ENCODE assay signal across 23 mouse cellular contexts in genomic region chr14:10722525-10722924, GRCm38 (mm10).
DNase-seq lines count a peak whose midpoint lies in the region; TF ChIP-seq lines count a peak whose summit lies in the region.
"Had no signal": no experiment of that assay in that cellular context is flagged by ENCODE, and none has a peak within 500 bp of the region (broad histone marks: within the 10 kb centered on the region; RNA-seq: fewer than 3 reads in every experiment).

No protein-coding gene starts in this region.

- no peak overlapping the region for H3K4me3 ChIP-seq in left cerebral cortex, adult 2 months
- H3K4me3 ChIP-seq: embryonic facial prominence, embryonic 15.5 days; heart, embryonic 15.5 days; hindbrain, embryonic 13.5 days; limb, embryonic 12.5 days; midbrain, embryonic 12.5 days; neural tube, embryonic 15.5 days had no signal

- peak; percentile 5 to 18 for DNase-seq in cerebellum, postnatal 14 days
- no peak for DNase-seq in cerebellum, adult 18-20 months
- DNase-seq in left cerebral cortex, adult 2 months (ENCODE audit: extremely low spot score in 1 of 2, low spot score in 2 of 2), result peak; percentile 17 to 31
- no peak for DNase-seq in left cerebral cortex, postnatal 4 days
- peak; percentile 64 for DNase-seq in right cerebral cortex, postnatal 10 days (ENCODE audit: low spot score in 2 of 2)
- DNase-seq in ovary, postnatal 10 days (ENCODE audit: low spot score), result no peak
- DNase-seq in kidney, postnatal 25 days, result no peak
- DNase-seq in adrenal gland, adult 18-20 months (ENCODE audit: low spot score in 2 of 2), result no peak
- DNase-seq: adrenal gland, postnatal 36 days; cerebellum, adult 11 months; heart, postnatal 36 days; kidney, adult 18-20 months; layer of hippocampus, postnatal 36 days; liver, postnatal 0 days; lung, postnatal 14 days; thymus, adult 2 months had no signal

- no peak for TF ChIP-seq CTCF in left cerebral cortex, adult 2 months (IDR thresholded peaks at IDR 0.05)

- intact Hi-C loops in left cerebral cortex, adult 2 months (cut with DNase I), result no loop called here
- intact Hi-C loops in left cerebral cortex, postnatal 4 days (cut with DNase I), result no loop called here

- 0 out of 2 replicates have a peak overlapping the region, but pooled peaks have one; percentile 40 for H3K27ac ChIP-seq in left cerebral cortex, adult 2 months
- H3K27ac ChIP-seq: embryonic facial prominence, embryonic 15.5 days; heart, embryonic 15.5 days; hindbrain, embryonic 13.5 days; kidney, postnatal 0 days; limb, embryonic 12.5 days; midbrain, embryonic 12.5 days; neural tube, embryonic 15.5 days had no signal

Comparison
In these comparisons a context has a peak if more than half of its experiments do, and no peak if none do; other contexts are left out.
1. DNase-seq: peak in cerebellum, postnatal 14 days (2 of 2), left cerebral cortex, adult 2 months (2 of 2) and right cerebral cortex, postnatal 10 days (2 of 2); none in cerebellum, adult 18-20 months (0 of 2), left cerebral cortex, postnatal 4 days (single experiment), ovary, postnatal 10 days (single experiment), kidney, postnatal 25 days (0 of 2) and adrenal gland, adult 18-20 months (0 of 2).